Mouse (Mus musculus) hindbrain, postnatal 0 days (tissue): Measurements from ENCODE around the gene Mesp1. TPM values are rescaled to one million over a fixed set of nuclear protein-coding genes. Genes with fewer than 3 reads are reported as not detected.

ENCODE experiments used
- ATAC-seq: fragments of 200-750 bp; cut with Nextera tagmentation; 2 replicates; pipeline ENCODE4 v1.8.0; 2017; ENCODE audit warnings: mild to moderate bottlenecking, moderate TSS enrichment, moderate library complexity
- DNase-seq: peaks from one replicate; pipeline ENCODE4 v3.0.0-alpha.2; 2015; ENCODE audit warnings: low spot score
- H3K27ac ChIP-seq: fragments of 300-500 bp; sonication (generic); 2 replicates; pipeline ENCODE4 v1.5.1; 2014; ENCODE audit warnings: mild to moderate bottlenecking
- H3K27me3 ChIP-seq: fragments of 300-500 bp; sonication (generic); 2 replicates; pipeline ENCODE4 v1.6.1; 2014; ENCODE audit warnings: low read length, mixed read lengths; ENCODE audit not compliant: insufficient read depth
- H3K36me3 ChIP-seq: fragments of 300-500 bp; sonication (generic); 2 replicates; pipeline ENCODE4 v1.6.1; 2014; ENCODE audit warnings: low read length, mixed read lengths; ENCODE audit not compliant: insufficient read depth
- H3K4me1 ChIP-seq: fragments of 300-500 bp; sonication (generic); 2 replicates; pipeline ENCODE4 v1.6.1; 2014; ENCODE audit warnings: antibody characterized with exemption, low read length, mixed read lengths; ENCODE audit not compliant: insufficient read depth
- H3K4me2 ChIP-seq: fragments of 300-500 bp; sonication (generic); 2 replicates; pipeline ENCODE4 v1.6.1; 2014; ENCODE audit warnings: low read depth, mild to moderate bottlenecking, low read length, moderate library complexity, mixed read lengths
- H3K4me3 ChIP-seq: fragments of 300-500 bp; sonication (generic); 2 replicates; pipeline ENCODE4 v1.5.1; 2014; ENCODE audit warnings: low read length
- H3K9ac ChIP-seq: fragments of 300-500 bp; sonication (generic); replicated peaks from 2 replicates; pipeline ENCODE4 v1.6.1; 2014; ENCODE audit warnings: mild to moderate bottlenecking, low read length, moderate library complexity, mixed read lengths
- H3K9me3 ChIP-seq: fragments of 300-500 bp; sonication (generic); 2 replicates; pipeline ENCODE4 v1.6.1; 2016; ENCODE audit warnings: low read length, mixed read lengths
- CTCF ChIP-seq: IDR thresholded peaks from 2 replicates; pipeline ENCODE4 v1.5.1; 2016; ENCODE audit warnings: antibody characterized with exemption, control low read depth, low read depth
- WGBS: fragments of 180-500 bp; shearing (Covaris S2); extraction: QIAGEN DNeasy Blood & Tissue Kit; methylation state at CpG from one replicate; pipeline ENCODE4 v1.1.7; 2014; 5-methylcytosine and 5-hydroxymethylcytosine counted together
- polyA plus RNA-seq: library from polyadenylated mRNA; unstranded; fragments of >200 nt; fragmentation: Nextera tagmentation; extraction: Ambion mirVana; gene quantifications from 2 replicates; pipeline ENCODE4 v1.2.1, GENCODE M21; 2015
- total RNA-seq: library from RNA; depleted of rRNA; stranded (reverse); fragments of >200 nt; gene quantifications from 2 replicates; pipeline ENCODE4 v1.2.3, GENCODE M21; 2014

Gene Mesp1
- total and polyA plus RNA-seq, 2 experiments from 2014 or later, result 0.52 to 0.63 TPM

DNA sequence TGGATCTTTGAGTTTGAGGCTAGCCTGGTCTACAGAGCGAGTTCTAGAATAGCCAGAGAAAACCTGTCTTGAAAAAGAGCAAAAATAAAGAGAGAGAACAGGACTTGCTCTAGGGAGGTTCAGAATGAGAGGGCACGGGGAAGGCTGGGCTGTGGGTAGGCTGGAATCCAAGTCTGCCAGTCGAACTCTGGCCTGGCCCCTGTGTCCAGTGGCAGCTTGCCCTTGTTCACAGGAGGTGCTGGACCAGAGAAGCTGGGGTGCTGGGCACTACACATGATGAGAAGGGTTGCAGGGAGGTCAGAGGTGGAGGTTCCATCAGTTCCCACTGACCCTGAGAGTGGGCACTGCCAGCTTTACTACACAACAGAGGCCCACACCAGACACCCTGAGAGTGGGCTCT, 34.8 kb upstream of the Mesp1 start:
- DNase-seq (no peak), ATAC-seq (no peak)
- no peak overlapping the region for H3K4me2 ChIP-seq
- no peaks in the 10 kb centered on the region for H3K36me3 ChIP-seq
- no peaks in the 10 kb centered on the region for H3K27me3 ChIP-seq
- no peak overlapping the region for H3K9ac ChIP-seq
- no peaks in the 10 kb centered on the region for H3K4me1 ChIP-seq
- H3K27ac ChIP-seq, result no peak overlapping the region
- no peaks in the 10 kb centered on the region for H3K9me3 ChIP-seq
- WGBS, result 76% methylated on average over 3 of the region's 3 CpGs
- no peak overlapping the region for H3K4me3 ChIP-seq
- TF ChIP-seq CTCF, result no peak

DNA sequence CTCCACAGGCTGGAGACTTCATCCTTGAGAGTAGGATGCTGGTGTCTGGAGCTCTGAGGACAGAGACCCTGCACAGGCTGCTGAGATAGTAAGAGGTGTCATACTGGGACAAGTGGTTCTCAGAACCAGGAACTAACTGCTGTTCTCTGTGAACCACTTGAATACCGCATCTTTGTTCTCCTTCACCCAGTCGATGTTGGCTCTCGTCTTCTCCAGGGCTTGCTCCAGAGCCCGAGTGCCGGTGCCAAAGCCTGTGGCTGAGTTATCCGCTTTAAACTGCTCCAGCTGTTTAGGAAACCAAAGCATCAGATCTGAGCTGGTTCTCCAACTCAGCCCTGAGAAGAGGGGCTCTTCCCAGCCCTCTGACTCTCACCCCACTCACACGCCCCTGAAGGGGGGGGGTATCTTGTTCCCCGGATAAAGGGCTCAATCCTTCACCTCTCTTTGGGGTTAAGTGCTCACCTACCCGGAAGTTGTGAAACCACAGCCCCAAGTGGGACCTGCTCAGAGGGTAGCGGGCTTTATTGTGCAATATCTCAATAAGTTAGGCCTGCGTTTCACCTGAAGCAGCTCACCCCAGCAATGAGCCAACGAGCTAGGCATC, 28.6 kb upstream of the Mesp1 start:
- H3K4me1 ChIP-seq, result no peaks in the 10 kb centered on the region
- H3K4me2 ChIP-seq, result no peak overlapping the region
- H3K4me3 ChIP-seq, result no peak overlapping the region
- no peak for ATAC-seq
- TF ChIP-seq CTCF, result no peak
- no peak overlapping the region for H3K27ac ChIP-seq
- 86% methylated on average over 12 of the region's 12 CpGs for WGBS
- H3K9me3 ChIP-seq, result no peaks in the 10 kb centered on the region
- no peak for DNase-seq
- no peaks in the 10 kb centered on the region for H3K27me3 ChIP-seq
- no peaks in the 10 kb centered on the region for H3K36me3 ChIP-seq
- no peak overlapping the region for H3K9ac ChIP-seq

DNA sequence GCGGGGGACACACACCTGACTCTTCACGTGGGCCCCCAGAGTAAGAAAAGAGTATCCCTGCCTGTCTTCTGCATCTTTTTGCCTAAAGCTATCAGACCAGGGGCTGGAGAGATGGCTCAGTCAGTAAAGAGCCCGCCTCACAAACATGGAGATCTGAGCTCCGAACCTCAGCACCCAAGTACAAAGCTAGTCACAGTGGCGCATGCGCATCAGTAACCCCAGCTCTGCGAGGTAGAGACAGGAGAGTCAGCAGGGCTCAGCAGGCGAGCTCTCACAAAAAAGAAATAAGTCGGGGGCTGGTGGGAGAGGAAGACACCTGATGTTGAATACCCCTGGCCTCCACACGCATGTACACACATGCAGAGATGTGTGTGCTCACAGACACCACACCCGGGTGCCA, 26.4 kb upstream of the Mesp1 start:
- H3K27ac ChIP-seq, result no peak overlapping the region
- WGBS, result 52% methylated on average over 11 of the region's 11 CpGs
- no peak overlapping the region for H3K4me3 ChIP-seq
- no peaks in the 10 kb centered on the region for H3K4me1 ChIP-seq
- H3K4me2 ChIP-seq, result no peak overlapping the region
- H3K9me3 ChIP-seq, result no peaks in the 10 kb centered on the region
- H3K36me3 ChIP-seq, result no peaks in the 10 kb centered on the region
- H3K27me3 ChIP-seq, result no peaks in the 10 kb centered on the region
- ATAC-seq (no peak), DNase-seq (no peak)
- H3K9ac ChIP-seq, result no peak overlapping the region
- no peak for TF ChIP-seq CTCF

- WGBS, result 45% methylated on average over 4 of the region's 4 CpGs
- ATAC-seq (no peak), DNase-seq (no peak)
- Histone ChIP-seq H3K4me1 (no peaks in the 10 kb centered on the region), H3K27ac (no peak overlapping the region), H3K27me3 (no peaks in the 10 kb centered on the region), H3K9ac (no peak overlapping the region), H3K4me3 (no peak overlapping the region), H3K4me2 (no peak overlapping the region), H3K9me3 (no peaks in the 10 kb centered on the region), H3K36me3 (no peaks in the 10 kb centered on the region)
- TF ChIP-seq CTCF, result no peak
Observed at GRCm38 (mm10) chr7:79819515-79819914, 25.9 kb upstream of the Mesp1 start.

GRCm38 (mm10) chr7:79818321-79818720, 24.7 kb upstream of the Mesp1 start:
- no peaks in the 10 kb centered on the region for H3K4me1 ChIP-seq
- 4% methylated on average over 6 of the region's 6 CpGs for WGBS
- no peaks in the 10 kb centered on the region for H3K27me3 ChIP-seq
- H3K9ac ChIP-seq, result no peak overlapping the region
- H3K36me3 ChIP-seq, result no peaks in the 10 kb centered on the region
- ATAC-seq (no peak), DNase-seq (no peak)
- no peaks in the 10 kb centered on the region for H3K9me3 ChIP-seq
- no peak overlapping the region for H3K27ac ChIP-seq
- H3K4me2 ChIP-seq, result no peak overlapping the region
- no peak for TF ChIP-seq CTCF
- no peak overlapping the region for H3K4me3 ChIP-seq

GRCm38 (mm10) chr7:79813409-79813808, 19.8 kb upstream of the Mesp1 start:
- H3K9ac ChIP-seq, result no peak overlapping the region
- DNase-seq (no peak), ATAC-seq (no peak)
- no peak for TF ChIP-seq CTCF
- H3K27me3 ChIP-seq, result no peaks in the 10 kb centered on the region
- no peaks in the 10 kb centered on the region for H3K36me3 ChIP-seq
- WGBS, result 87% methylated on average over 1 of the region's 1 CpGs
- H3K9me3 ChIP-seq, result no peaks in the 10 kb centered on the region
- H3K4me1 ChIP-seq, result peaks cover 4% of the 10 kb centered on the region; the same call in 1 of the 2 replicates
- no peak overlapping the region for H3K27ac ChIP-seq
- no peak overlapping the region for H3K4me2 ChIP-seq
- no peak overlapping the region for H3K4me3 ChIP-seq

DNA sequence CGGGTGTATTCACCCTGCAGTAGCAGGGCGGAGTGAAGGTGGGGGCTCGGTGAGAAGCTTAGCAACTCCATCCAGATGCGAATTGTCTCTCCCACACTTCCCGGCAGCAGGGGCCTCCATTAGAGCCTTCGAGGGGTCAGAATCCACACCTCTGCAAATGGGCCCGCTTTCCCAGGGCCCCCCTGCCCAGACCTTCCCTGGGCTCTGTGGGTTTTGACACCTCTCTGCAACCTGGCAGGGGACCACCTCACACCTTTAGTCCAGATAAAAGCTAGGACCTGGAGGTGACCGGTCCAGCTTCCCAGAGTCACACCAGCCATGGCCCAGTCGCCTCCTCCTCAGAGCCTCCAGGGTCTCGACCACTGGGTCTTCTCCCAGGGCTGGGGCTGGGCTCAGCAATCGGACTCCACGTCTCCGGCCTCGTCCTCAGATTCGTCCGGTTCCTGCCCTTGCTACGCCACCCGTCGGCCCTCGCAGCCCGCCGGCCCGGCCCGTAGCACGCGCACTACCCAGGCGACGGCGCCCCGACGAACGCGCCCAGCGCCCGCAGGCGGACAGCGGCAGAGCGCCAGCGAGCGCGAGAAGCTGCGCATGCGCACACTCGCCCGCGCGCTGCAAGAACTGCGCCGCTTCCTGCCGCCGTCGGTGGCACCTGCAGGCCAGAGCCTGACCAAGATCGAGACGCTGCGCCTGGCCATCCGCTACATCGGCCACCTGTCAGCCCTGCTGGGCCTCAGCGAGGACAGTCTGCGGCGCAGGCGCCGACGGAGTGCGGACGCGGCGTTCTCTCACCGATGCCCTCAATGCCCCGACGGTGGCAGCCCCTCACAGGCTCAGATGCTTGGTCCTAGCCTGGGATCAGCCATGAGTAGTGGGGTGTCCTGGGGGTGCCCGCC, 17.3 kb upstream of the Mesp1 start, which contains the start of gene Mesp2:
Gene Mesp2 (plus strand): TSS at position 117 of the 896 bp plus-strand sequence.
- Histone ChIP-seq H3K4me3 (peak within 1 kb of the TSS; percentile 31), H3K27me3 (no peaks in the 10 kb centered on the region), H3K4me2 (peak within 1 kb of the TSS; percentile 53), H3K36me3 (no peaks in the 10 kb centered on the region), H3K9me3 (no peaks in the 10 kb centered on the region), H3K27ac (no peak within 1 kb of the TSS), H3K4me1 (peaks cover 4% of the 10 kb centered on the region; the same call in 1 of the 2 replicates), H3K9ac (peak within 1 kb of the TSS; percentile 44)
- WGBS, result 20% methylated on average over 71 of the region's 71 CpGs
- ATAC-seq, result peak; percentile 78
- TF ChIP-seq CTCF, result 0 out of 2 replicates have a peak, but pooled peaks have one; percentile 14
- peak; percentile 90 for DNase-seq
